Mouse (Mus musculus) intestine, embryonic 16.5 days (tissue): ENCODE results near the gene Ppia. TPM values are rescaled to one million over a fixed set of nuclear protein-coding genes. Genes with fewer than 3 reads are reported as not detected.
A peak's percentile ranks its signal among the peaks of the same experiment; 100 is the strongest.

Experiments
- ATAC-seq: fragments of 200-750 bp; cut with Nextera tagmentation; 2 replicates; pipeline ENCODE4 v1.8.0; 2017; ENCODE audit warnings: moderate TSS enrichment, moderate library complexity
- H3K27ac ChIP-seq: fragments of 300-500 bp; sonication (generic); 2 replicates; pipeline ENCODE4 v1.5.1; 2014; ENCODE audit warnings: mild to moderate bottlenecking, low read length
- H3K27me3 ChIP-seq: fragments of 300-500 bp; sonication (generic); replicated peaks from 2 replicates; pipeline ENCODE4 v1.6.1; 2014; ENCODE audit warnings: low read length, control low read depth, mixed read lengths; ENCODE audit not compliant: control insufficient read depth, insufficient read depth
- H3K36me3 ChIP-seq: fragments of 300-500 bp; sonication (generic); 2 replicates; pipeline ENCODE4 v1.6.1; 2014; ENCODE audit warnings: low read length, control low read depth; ENCODE audit not compliant: control insufficient read depth, insufficient read depth
- H3K4me1 ChIP-seq: fragments of 300-500 bp; sonication (generic); 2 replicates; pipeline ENCODE4 v1.6.1; 2014; ENCODE audit warnings: low read length, control low read depth, mixed read lengths; ENCODE audit not compliant: control insufficient read depth, insufficient read depth
- H3K4me2 ChIP-seq: fragments of 300-500 bp; sonication (generic); 2 replicates; pipeline ENCODE4 v1.6.1; 2014; ENCODE audit warnings: low read depth, low read length, control low read depth
- H3K4me3 ChIP-seq: fragments of 300-500 bp; sonication (generic); 2 replicates; pipeline ENCODE4 v1.5.1; 2014; ENCODE audit warnings: mild to moderate bottlenecking, low read length
- H3K9ac ChIP-seq: fragments of 300-500 bp; sonication (generic); 2 replicates; pipeline ENCODE4 v1.6.1; 2014; ENCODE audit warnings: low read depth, low read length
- H3K9me3 ChIP-seq: fragments of 300-500 bp; sonication (generic); 2 replicates; pipeline ENCODE4 v1.6.1; 2016; ENCODE audit warnings: low read length, control low read depth; ENCODE audit not compliant: control insufficient read depth
- WGBS: fragments of 180-500 bp; shearing (Covaris S2); extraction: QIAGEN DNeasy Blood & Tissue Kit; methylation state at CpG from one replicate; pipeline ENCODE4 v1.1.7; 2014; 5-methylcytosine and 5-hydroxymethylcytosine counted together
- polyA plus RNA-seq: library from polyadenylated mRNA; unstranded; fragments of >200 nt; fragmentation: Nextera tagmentation; extraction: Ambion mirVana; gene quantifications from 2 replicates; pipeline ENCODE4 v1.2.1, GENCODE M21; 2015

Ppia gene
- polyA plus RNA-seq, 1 experiment from 2014 or later: 5,444 TPM

- 74% methylated on average over 2 of the region's 2 CpGs for WGBS
- peaks cover 7% of the 10 kb centered on the region for H3K4me1 ChIP-seq
Measured at GRCm38 (mm10) chr11:6420722-6421350, 5.6 kb downstream of the Ppia start.

GRCm38 (mm10) chr11:6430186-6430585, 14.9 kb downstream of the Ppia start:
- Histone ChIP-seq H3K36me3 (peaks cover 13% of the 10 kb centered on the region), H3K4me1 (no peaks in the 10 kb centered on the region), H3K9me3 (no peaks in the 10 kb centered on the region), H3K27ac (no peak overlapping the region), H3K9ac (no peak overlapping the region), H3K27me3 (no peaks in the 10 kb centered on the region), H3K4me2 (no peak overlapping the region), H3K4me3 (no peak overlapping the region)
- ATAC-seq: no peak
- 93% methylated on average over 7 of the region's 7 CpGs for WGBS

More at GRCm38 (mm10) chr11:6420722-6421350, 5.6 kb downstream of the Ppia start:
- no peak for ATAC-seq
- peaks cover 6% of the 10 kb centered on the region; the same call in 1 of the 2 replicates for H3K36me3 ChIP-seq
- no peaks in the 10 kb centered on the region for H3K27me3 ChIP-seq
- H3K27ac ChIP-seq: peak overlapping the region; percentile 28; the same call in 1 of the 2 replicates
- no peak overlapping the region for H3K4me2 ChIP-seq
- no peaks in the 10 kb centered on the region for H3K9me3 ChIP-seq
- H3K9ac ChIP-seq: no peak overlapping the region
- no peak overlapping the region for H3K4me3 ChIP-seq

GRCm38 (mm10) chr11:6436442-6436841, 21.2 kb downstream of the Ppia start:
- Histone ChIP-seq H3K4me1 (no peaks in the 10 kb centered on the region), H3K27ac (no peak overlapping the region), H3K9me3 (no peaks in the 10 kb centered on the region; the same call in 1 of the 2 replicates), H3K4me3 (no peak overlapping the region), H3K9ac (no peak overlapping the region), H3K4me2 (no peak overlapping the region), H3K36me3 (peaks cover 10% of the 10 kb centered on the region; the same call in 1 of the 2 replicates), H3K27me3 (no peaks in the 10 kb centered on the region)
- 74% methylated on average over 8 of the region's 8 CpGs for WGBS
- ATAC-seq: peak; percentile 24; the same call in 1 of the 2 replicates

GRCm38 (mm10) chr11:6437667-6438066, 22.4 kb downstream of the Ppia start:
- Histone ChIP-seq H3K36me3 (peaks cover 10% of the 10 kb centered on the region; the same call in 1 of the 2 replicates), H3K27me3 (no peaks in the 10 kb centered on the region), H3K4me3 (no peak overlapping the region), H3K9me3 (no peaks in the 10 kb centered on the region; the same call in 1 of the 2 replicates), H3K4me2 (no peak overlapping the region), H3K27ac (no peak overlapping the region), H3K4me1 (no peaks in the 10 kb centered on the region), H3K9ac (no peak overlapping the region)
- ATAC-seq: no peak
- 95% methylated on average over 2 of the region's 2 CpGs for WGBS

- ATAC-seq: no peak
- no peak overlapping the region for H3K27ac ChIP-seq
- no peak overlapping the region for H3K4me3 ChIP-seq
- no peaks in the 10 kb centered on the region; the same call in 1 of the 2 replicates for H3K9me3 ChIP-seq
- H3K27me3 ChIP-seq: no peaks in the 10 kb centered on the region
- no peak overlapping the region for H3K9ac ChIP-seq
- H3K36me3 ChIP-seq: peaks cover 10% of the 10 kb centered on the region; the same call in 1 of the 2 replicates
- H3K4me2 ChIP-seq: no peak overlapping the region
- WGBS: 91% methylated on average over 4 of the region's 4 CpGs
- no peaks in the 10 kb centered on the region for H3K4me1 ChIP-seq
Measured at GRCm38 (mm10) chr11:6440171-6440570, 24.9 kb downstream of the Ppia start.

- no peak overlapping the region for H3K27ac ChIP-seq
- no peak overlapping the region for H3K4me3 ChIP-seq
- no peak overlapping the region for H3K4me2 ChIP-seq
Measured at GRCm38 (mm10) chr11:6442566-6442965, 27.3 kb downstream of the Ppia start.

GRCm38 (mm10) chr11:6443102-6443501, 27.9 kb downstream of the Ppia start:
- Histone ChIP-seq H3K4me3 (peak overlapping the region; percentile 81), H3K27ac (peak overlapping the region; percentile 95), H3K9me3 (no peaks in the 10 kb centered on the region; the same call in 1 of the 2 replicates), H3K27me3 (no peaks in the 10 kb centered on the region), H3K9ac (peak overlapping the region; percentile 93), H3K4me2 (peak overlapping the region; percentile 66), H3K4me1 (no peaks in the 10 kb centered on the region), H3K36me3 (no peaks in the 10 kb centered on the region)
- WGBS: 41% methylated on average over 4 of the region's 4 CpGs
- ATAC-seq: no peak

More at GRCm38 (mm10) chr11:6442566-6442965, 27.3 kb downstream of the Ppia start:
- no peaks in the 10 kb centered on the region; the same call in 1 of the 2 replicates for H3K9me3 ChIP-seq
- WGBS: 78% methylated on average over 4 of the region's 4 CpGs
- H3K9ac ChIP-seq: no peak overlapping the region
- H3K27me3 ChIP-seq: no peaks in the 10 kb centered on the region
- ATAC-seq: no peak
- peaks cover 3% of the 10 kb centered on the region; the same call in 1 of the 2 replicates for H3K36me3 ChIP-seq
- H3K4me1 ChIP-seq: no peaks in the 10 kb centered on the region

GRCm38 (mm10) chr11:6443727-6444076, 28.5 kb downstream of the Ppia start:
- Histone ChIP-seq H3K9me3 (no peaks in the 10 kb centered on the region; the same call in 1 of the 2 replicates), H3K27me3 (no peaks in the 10 kb centered on the region), H3K36me3 (no peaks in the 10 kb centered on the region), H3K9ac (peak overlapping the region; percentile 93), H3K4me2 (peak overlapping the region; percentile 66), H3K4me1 (no peaks in the 10 kb centered on the region), H3K4me3 (peak overlapping the region; percentile 81), H3K27ac (peak overlapping the region; percentile 95)
- no peak for ATAC-seq
- WGBS: under 1% methylated on average over 10 of the region's 10 CpGs

GRCm38 (mm10) chr11:6444077-6444853, 29.0 kb downstream of the Ppia start, which contains the start of gene H2afv:
Gene H2afv (minus strand): TSS chr11:6444443.
- no peaks in the 10 kb centered on the region for H3K36me3 ChIP-seq
- H3K27ac ChIP-seq: peak within 1 kb of the TSS; percentile 95
- WGBS: under 1% methylated on average over 77 of the region's 80 CpGs
- H3K4me2 ChIP-seq: peak within 1 kb of the TSS; percentile 67
- no peaks in the 10 kb centered on the region for H3K4me1 ChIP-seq
- peak within 1 kb of the TSS; percentile 81 for H3K4me3 ChIP-seq
- no peaks in the 10 kb centered on the region for H3K27me3 ChIP-seq
- ATAC-seq: peak; percentile 99
- peak within 1 kb of the TSS; percentile 93 for H3K9ac ChIP-seq
- no peaks in the 10 kb centered on the region; the same call in 1 of the 2 replicates for H3K9me3 ChIP-seq
